Mouse (Mus musculus) ES-Bruce4 (cell line): ENCODE results near the gene Klhl21. TPM values are rescaled to one million over a fixed set of nuclear protein-coding genes. Genes with fewer than 3 reads are reported as not detected.
A peak's percentile ranks its signal among the peaks of the same experiment; 100 is the strongest.

ENCODE experiments used
- H3K27ac ChIP-seq: 2 replicates; pipeline ENCODE4 v1.5.1; 2012; ENCODE audit warnings: low read length, inconsistent platforms; ENCODE audit not compliant: insufficient read depth
- H3K27me3 ChIP-seq: 2 replicates; pipeline ENCODE4 v1.6.1; 2012; ENCODE audit warnings: mild to moderate bottlenecking, low read length, inconsistent platforms; ENCODE audit not compliant: control insufficient read depth, poor library complexity, insufficient read depth, severe bottlenecking
- H3K36me3 ChIP-seq: 2 replicates; pipeline ENCODE4 v1.6.1; 2012; ENCODE audit warnings: inconsistent platforms, mild to moderate bottlenecking, low read length, moderate library complexity; ENCODE audit not compliant: control insufficient read depth, poor library complexity, insufficient read depth, severe bottlenecking
- H3K4me1 ChIP-seq: one replicate; pipeline ENCODE4 v1.8.1; 2011; ENCODE audit warnings: low read length; ENCODE audit not compliant: control insufficient read depth, insufficient read depth
- H3K4me3 ChIP-seq: 2 replicates; pipeline ENCODE4 v1.5.1; 2011; ENCODE audit warnings: low read depth, mild to moderate bottlenecking, low read length
- H3K9ac ChIP-seq: 2 replicates; pipeline ENCODE4 v1.6.1; 2012; ENCODE audit warnings: low read depth, mild to moderate bottlenecking, inconsistent platforms; ENCODE audit not compliant: poor library complexity, severe bottlenecking
- H3K9me3 ChIP-seq: replicated peaks from 2 replicates; pipeline ENCODE4 v1.6.1; 2012; ENCODE audit warnings: mild to moderate bottlenecking, low read length, inconsistent platforms; ENCODE audit not compliant: control insufficient read depth, poor library complexity, insufficient read depth, severe bottlenecking
- CTCF ChIP-seq: IDR thresholded peaks from one replicate; pipeline ENCODE4 v1.8.1; 2011; ENCODE audit warnings: low read depth, low read length
- EP300 ChIP-seq: IDR thresholded peaks from 2 replicates; pipeline ENCODE4 v1.6.1; 2011; ENCODE audit warnings: low read depth, low read length; ENCODE audit not compliant: insufficient read depth
- POLR2A ChIP-seq: IDR thresholded peaks from one replicate; pipeline ENCODE4 v1.8.1; 2011; ENCODE audit warnings: low read length; ENCODE audit not compliant: insufficient read depth
- polyA plus RNA-seq: library from polyadenylated mRNA; stranded (reverse); fragments of >200 nt; gene quantifications from 2 replicates; pipeline ENCODE4 v1.2.4, GENCODE M21; 2011; ENCODE audit warnings: low read depth; ENCODE audit not compliant: missing spikeins, insufficient read depth, insufficient read length

Klhl21 gene
- polyA plus RNA-seq, 1 experiment: 24.0 TPM

DNA sequence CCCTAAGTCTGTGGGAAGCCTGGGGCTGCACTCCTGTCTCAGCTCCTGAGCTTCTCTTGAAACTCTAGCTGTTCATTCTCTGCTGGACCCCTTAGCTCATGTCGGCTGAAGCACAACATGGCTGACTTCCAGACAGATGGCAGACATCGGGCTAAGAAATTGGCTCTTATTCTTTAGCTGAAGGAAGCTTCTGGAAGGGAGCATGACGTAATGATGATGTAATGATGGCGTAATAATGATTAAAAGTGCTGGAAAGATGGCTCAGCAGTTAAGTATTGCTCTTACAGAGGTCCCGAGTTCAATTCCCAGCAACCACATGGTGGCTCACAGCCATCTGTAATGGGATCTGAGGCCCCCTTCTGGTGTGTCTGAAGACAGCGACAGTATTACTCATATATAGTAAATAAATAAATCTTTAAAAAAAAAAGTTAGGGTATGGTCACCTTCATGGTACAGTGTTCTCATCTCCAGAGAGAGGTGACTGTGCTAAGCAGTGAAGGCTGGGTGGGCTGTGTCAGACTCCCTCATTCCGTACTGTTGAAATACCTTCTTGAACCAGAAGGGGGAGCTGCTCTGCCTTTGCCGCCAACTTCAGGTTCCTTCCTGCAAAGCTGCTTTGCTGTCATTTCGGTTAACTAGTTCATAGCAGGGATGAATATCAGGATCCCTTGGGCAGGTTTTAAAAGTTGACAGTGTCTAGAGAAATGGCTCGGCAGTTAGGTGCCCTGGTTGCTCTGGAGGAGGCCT is 36.2 kb upstream of the Klhl21 start:
- no peaks in the 10 kb centered on the region for H3K9me3 ChIP-seq
- peaks cover 6% of the 10 kb centered on the region; the same call in 1 of the 2 replicates for H3K36me3 ChIP-seq
- H3K9ac ChIP-seq: no peak overlapping the region
- H3K27ac ChIP-seq: no peak overlapping the region
- H3K4me3 ChIP-seq: no peak overlapping the region
- H3K27me3 ChIP-seq: no peaks in the 10 kb centered on the region
- peaks cover 10% of the 10 kb centered on the region for H3K4me1 ChIP-seq
- TF ChIP-seq CTCF (peak; percentile 84), POLR2A (no peak), EP300 (no peak)

DNA sequence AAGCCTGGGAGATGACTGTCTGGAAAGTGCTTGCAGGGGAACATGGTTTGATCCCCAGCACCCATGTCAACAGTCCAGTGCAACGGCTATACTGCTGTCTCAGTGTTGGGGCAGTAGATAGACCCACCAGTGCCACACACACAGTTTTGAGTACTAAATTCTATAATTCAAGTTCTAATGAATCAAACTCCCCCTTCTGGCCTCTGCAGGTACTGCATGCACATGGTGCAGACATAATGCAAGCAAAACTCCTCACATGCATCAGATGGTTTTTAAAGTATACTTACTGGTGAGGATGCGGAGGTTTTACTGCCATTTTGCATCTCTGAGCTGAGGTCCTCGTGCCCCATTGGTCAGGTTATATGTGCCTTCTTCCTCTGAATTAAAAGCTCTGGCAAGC is 33.2 kb upstream of the Klhl21 start:
- TF ChIP-seq EP300 (no peak), POLR2A (no peak), CTCF (no peak)
- H3K27me3 ChIP-seq: no peaks in the 10 kb centered on the region

DNA sequence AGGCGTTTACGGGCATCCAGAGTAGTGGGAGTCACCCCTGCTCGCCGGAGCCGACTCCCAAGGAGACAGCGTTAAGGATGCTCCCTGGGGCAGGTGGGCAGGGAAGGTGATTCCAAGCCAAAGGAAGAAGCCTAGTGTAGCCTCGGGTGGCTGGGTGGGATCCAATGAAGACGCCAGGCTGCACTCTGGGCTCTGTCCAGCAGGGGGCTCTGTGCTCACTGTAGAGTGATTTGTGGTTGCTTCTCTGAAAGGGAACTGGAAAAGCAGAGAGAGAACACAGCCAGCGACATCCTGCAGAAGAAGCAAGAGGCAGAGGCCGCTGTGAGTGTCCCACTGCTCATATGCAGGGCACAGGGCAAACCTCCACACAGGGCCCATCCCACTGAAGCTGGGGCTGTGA is 30.9 kb upstream of the Klhl21 start:
- TF ChIP-seq EP300 (no peak), CTCF (peak; percentile 85)
- H3K9ac ChIP-seq: no peak overlapping the region

More for the DNA sequence above, 33.2 kb upstream of the Klhl21 start:
- Histone ChIP-seq H3K27ac (no peak overlapping the region), H3K4me1 (peaks cover 5% of the 10 kb centered on the region), H3K36me3 (peaks cover 15% of the 10 kb centered on the region), H3K9me3 (no peaks in the 10 kb centered on the region), H3K9ac (no peak overlapping the region), H3K4me3 (no peak overlapping the region)

GRCm38 (mm10) chr4:151980699-151981098 is 27.9 kb upstream of the Klhl21 start:
- TF ChIP-seq CTCF (peak; percentile 7), POLR2A (no peak)
- peaks cover 5% of the 10 kb centered on the region for H3K4me1 ChIP-seq
- H3K27me3 ChIP-seq: no peaks in the 10 kb centered on the region
- no peaks in the 10 kb centered on the region for H3K9me3 ChIP-seq
- H3K9ac ChIP-seq: no peak overlapping the region
- H3K36me3 ChIP-seq: peaks cover 18% of the 10 kb centered on the region
- H3K27ac ChIP-seq: no peak overlapping the region
- H3K4me3 ChIP-seq: no peak overlapping the region

More for the DNA sequence above, 30.9 kb upstream of the Klhl21 start:
- Histone ChIP-seq H3K4me1 (peaks cover 2% of the 10 kb centered on the region), H3K27me3 (no peaks in the 10 kb centered on the region), H3K36me3 (peaks cover 19% of the 10 kb centered on the region), H3K9me3 (no peaks in the 10 kb centered on the region), H3K4me3 (no peak overlapping the region), H3K27ac (no peak overlapping the region)

DNA sequence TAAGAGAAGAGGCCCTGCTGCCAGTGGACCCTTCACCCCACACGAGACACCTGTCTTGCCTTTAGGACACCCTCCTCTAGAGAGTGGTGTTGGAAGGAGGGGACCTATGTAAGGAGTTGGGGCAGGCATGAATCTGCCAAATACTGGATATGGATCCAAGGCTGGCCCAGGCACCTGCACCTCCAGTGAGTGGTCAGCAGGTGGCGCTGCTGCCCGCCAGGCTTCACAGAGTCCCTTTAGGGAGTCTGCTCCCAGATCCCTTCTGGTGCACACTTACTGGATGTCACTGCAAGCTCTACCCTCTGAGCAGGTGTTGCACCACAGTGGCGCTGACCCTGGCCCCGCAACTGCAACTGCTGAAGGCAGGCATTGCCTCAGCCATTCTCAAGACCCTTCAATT is 27.2 kb upstream of the Klhl21 start:
- Histone ChIP-seq H3K4me3 (no peak overlapping the region), H3K27ac (no peak overlapping the region), H3K4me1 (peaks cover 5% of the 10 kb centered on the region), H3K27me3 (no peaks in the 10 kb centered on the region), H3K9me3 (no peaks in the 10 kb centered on the region), H3K36me3 (peaks cover 17% of the 10 kb centered on the region), H3K9ac (no peak overlapping the region)
- TF ChIP-seq POLR2A: no peak
- TF ChIP-seq EP300: 0 out of 2 replicates have a peak, but pooled peaks have one; percentile 56
- peak; percentile 97 for TF ChIP-seq CTCF

GRCm38 (mm10) chr4:151983043-151983442 is 25.6 kb upstream of the Klhl21 start:
- 0 out of 2 replicates have a peak overlapping the region, but pooled peaks have one; percentile 15 for H3K9ac ChIP-seq

More at GRCm38 (mm10) chr4:151983043-151983442, 25.6 kb upstream of the Klhl21 start:
- Histone ChIP-seq H3K36me3 (peaks cover 17% of the 10 kb centered on the region), H3K4me1 (peaks cover 7% of the 10 kb centered on the region), H3K9me3 (no peaks in the 10 kb centered on the region), H3K27me3 (no peaks in the 10 kb centered on the region), H3K4me3 (no peak overlapping the region), H3K27ac (no peak overlapping the region)
- TF ChIP-seq CTCF: no peak
- no peak for TF ChIP-seq POLR2A
- TF ChIP-seq EP300: no peak
